Mouse (Mus musculus) midbrain, embryonic 11.5 days (tissue): ENCODE results near the gene Gga2. TPM values are rescaled to one million over a fixed set of nuclear protein-coding genes. Genes with fewer than 3 reads are reported as not detected.
A peak's percentile ranks its signal among the peaks of the same experiment; 100 is the strongest.

Source experiments
- ATAC-seq: fragments of 200-750 bp; cut with Nextera tagmentation; 2 replicates; pipeline ENCODE4 v1.8.0; 2017; ENCODE audit warnings: moderate TSS enrichment, moderate library complexity; ENCODE audit not compliant: low FRiP score
- DNase-seq: peaks from one replicate; pipeline ENCODE4 v3.0.0; 2015; ENCODE audit warnings: low spot score; ENCODE audit errors: missing footprints
- H3K27ac ChIP-seq: fragments of 300-500 bp; sonication (generic); 2 replicates; pipeline ENCODE4 v1.5.1; 2014; ENCODE audit warnings: low read depth, low read length
- H3K27me3 ChIP-seq: fragments of 300-500 bp; sonication (generic); 2 replicates; pipeline ENCODE4 v1.6.1; 2014; ENCODE audit warnings: mild to moderate bottlenecking, low read length, moderate library complexity, mixed read lengths; ENCODE audit not compliant: control insufficient read depth, insufficient read depth
- H3K36me3 ChIP-seq: fragments of 300-500 bp; sonication (generic); 2 replicates; pipeline ENCODE4 v1.6.1; 2014; ENCODE audit warnings: mild to moderate bottlenecking, low read length, moderate library complexity, mixed read lengths; ENCODE audit not compliant: control insufficient read depth, insufficient read depth
- H3K4me1 ChIP-seq: fragments of 300-500 bp; sonication (generic); 2 replicates; pipeline ENCODE4 v1.6.1; 2014; ENCODE audit warnings: low read length; ENCODE audit not compliant: control insufficient read depth, insufficient read depth
- H3K4me2 ChIP-seq: fragments of 300-500 bp; sonication (generic); 2 replicates; pipeline ENCODE4 v1.6.1; 2014; ENCODE audit warnings: mild to moderate bottlenecking, moderate library complexity
- H3K4me3 ChIP-seq: fragments of 300-500 bp; sonication (generic); 2 replicates; pipeline ENCODE4 v1.5.1; 2014; ENCODE audit warnings: low read depth, low read length
- H3K9ac ChIP-seq: fragments of 300-500 bp; sonication (generic); 2 replicates; pipeline ENCODE4 v1.6.1; 2014; ENCODE audit warnings: low read length
- H3K9me3 ChIP-seq: fragments of 300-500 bp; sonication (generic); 2 replicates; pipeline ENCODE4 v1.6.1; 2016; ENCODE audit warnings: low read length; ENCODE audit not compliant: control insufficient read depth
- WGBS: fragments of 180-500 bp; shearing (Covaris S2); extraction: QIAGEN DNeasy Blood & Tissue Kit; methylation state at CpG from one replicate; pipeline ENCODE4 v1.1.7; 2014; 5-methylcytosine and 5-hydroxymethylcytosine counted together
- polyA plus RNA-seq: library from polyadenylated mRNA; unstranded; fragments of >200 nt; fragmentation: Nextera tagmentation; extraction: Ambion mirVana; gene quantifications from 2 replicates; pipeline ENCODE4 v1.2.1, GENCODE M21; 2014

The Gga2 gene
- polyA plus RNA-seq, 1 experiment from 2014 or later: 55.7 TPM

- WGBS: 89% methylated on average over 2 of the region's 2 CpGs
- Histone ChIP-seq H3K36me3 (0 out of 2 replicates have a peak, but pooled peaks cover 6% of the 10 kb centered on the region), H3K9me3 (no peaks in the 10 kb centered on the region), H3K4me3 (no peak overlapping the region), H3K4me2 (no peak overlapping the region), H3K9ac (no peak overlapping the region), H3K27ac (no peak overlapping the region), H3K27me3 (no peaks in the 10 kb centered on the region), H3K4me1 (no peaks in the 10 kb centered on the region)
- no peak for DNase-seq
- ATAC-seq: no peak
These were observed 25.8 kb upstream of the Gga2 start for GRCm38 (mm10) chr7:122046813-122047212.

DNA sequence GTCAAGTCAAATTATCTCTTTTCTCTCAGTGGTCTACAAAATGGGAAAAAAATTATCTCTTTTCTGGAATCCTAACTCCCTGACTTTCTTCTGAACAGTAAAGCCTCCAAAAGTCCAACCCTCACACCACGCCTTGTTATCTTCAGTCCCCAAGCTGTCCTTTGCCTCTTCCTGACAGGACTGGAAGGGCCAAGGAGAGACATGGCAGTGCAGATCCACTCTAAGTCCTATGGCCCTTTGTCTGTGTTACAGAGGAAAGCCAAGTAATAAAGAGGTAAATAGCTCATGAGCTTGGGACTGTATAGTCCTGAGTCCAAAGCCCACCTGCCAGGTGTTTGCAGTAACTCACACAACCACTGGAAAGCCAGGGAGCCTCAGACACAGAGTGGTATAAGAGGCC lies 24.7 kb upstream of the Gga2 start:
- WGBS: 96% methylated on average over 1 of the region's 1 CpGs
- no peak overlapping the region for H3K27ac ChIP-seq
- ATAC-seq (no peak), DNase-seq (no peak)
- H3K36me3 ChIP-seq: 0 out of 2 replicates have a peak, but pooled peaks cover 6% of the 10 kb centered on the region
- no peak overlapping the region for H3K4me2 ChIP-seq
- H3K9ac ChIP-seq: no peak overlapping the region
- no peak overlapping the region for H3K4me3 ChIP-seq
- no peaks in the 10 kb centered on the region for H3K4me1 ChIP-seq
- no peaks in the 10 kb centered on the region for H3K27me3 ChIP-seq
- no peaks in the 10 kb centered on the region for H3K9me3 ChIP-seq

DNA sequence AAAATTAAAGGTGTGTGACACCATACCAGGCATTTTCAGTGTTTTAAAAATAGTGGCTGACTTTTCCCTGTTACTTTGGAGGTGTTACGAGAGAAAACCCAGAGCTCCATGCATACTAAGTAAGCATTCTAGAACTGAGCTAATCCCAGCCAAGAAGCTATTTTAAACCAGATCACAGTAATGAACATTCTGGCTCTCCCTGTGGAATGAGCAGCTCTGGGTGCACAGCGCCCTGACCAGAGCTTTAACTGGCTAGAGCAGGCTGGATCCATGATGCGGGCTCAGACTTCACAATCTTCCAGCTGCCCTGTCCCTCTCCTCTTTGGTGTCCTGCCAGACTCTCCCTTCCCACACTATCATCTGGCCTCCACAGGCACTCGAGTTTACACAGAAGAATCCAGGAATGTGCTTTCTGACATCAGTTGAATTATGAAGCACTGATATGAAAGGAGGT lies 24.2 kb upstream of the Gga2 start:
- Histone ChIP-seq H3K36me3 (0 out of 2 replicates have a peak, but pooled peaks cover 6% of the 10 kb centered on the region), H3K4me3 (no peak overlapping the region), H3K9me3 (no peaks in the 10 kb centered on the region), H3K27ac (no peak overlapping the region), H3K9ac (no peak overlapping the region), H3K27me3 (no peaks in the 10 kb centered on the region), H3K4me1 (no peaks in the 10 kb centered on the region), H3K4me2 (no peak overlapping the region)
- DNase-seq (no peak), ATAC-seq (no peak)
- 89% methylated on average over 4 of the region's 4 CpGs for whole genome bisulfite sequencing

GRCm38 (mm10) chr7:122044106-122044505 lies 23.1 kb upstream of the Gga2 start:
- 0 out of 2 replicates have a peak, but pooled peaks cover 6% of the 10 kb centered on the region for H3K36me3 ChIP-seq
- ATAC-seq: no peak
- no peaks in the 10 kb centered on the region for H3K9me3 ChIP-seq
- no peak overlapping the region for H3K4me2 ChIP-seq
- no peak for DNase-seq
- no peak overlapping the region for H3K27ac ChIP-seq
- no peak overlapping the region for H3K9ac ChIP-seq
- no peak overlapping the region for H3K4me3 ChIP-seq
- WGBS: 86% methylated on average over 8 of the region's 8 CpGs
- no peaks in the 10 kb centered on the region for H3K4me1 ChIP-seq
- H3K27me3 ChIP-seq: no peaks in the 10 kb centered on the region

DNA sequence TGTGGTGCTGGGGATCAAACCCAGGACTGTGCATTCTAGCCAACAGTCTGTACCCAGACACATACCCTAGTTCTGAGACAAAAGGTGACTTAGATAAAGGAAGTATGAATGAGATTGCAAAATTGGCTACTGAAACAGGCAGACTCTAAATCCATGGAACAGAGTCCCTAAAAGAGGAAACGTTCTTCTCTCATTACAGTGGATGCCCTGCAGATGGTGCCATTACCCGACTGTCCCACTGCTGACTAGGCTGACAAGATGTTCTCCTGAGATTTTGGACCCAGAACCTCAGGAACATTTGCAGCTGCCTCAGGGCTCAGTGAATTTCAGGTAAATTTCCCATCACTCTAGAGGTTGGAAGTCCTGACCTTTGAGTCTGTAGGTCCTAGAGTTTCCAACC lies 13.3 kb upstream of the Gga2 start:
- Histone ChIP-seq H3K9me3 (no peaks in the 10 kb centered on the region), H3K4me3 (no peak overlapping the region), H3K36me3 (no peaks in the 10 kb centered on the region), H3K4me1 (no peaks in the 10 kb centered on the region), H3K27ac (no peak overlapping the region), H3K27me3 (no peaks in the 10 kb centered on the region), H3K4me2 (no peak overlapping the region), H3K9ac (no peak overlapping the region)
- 49% methylated on average over 2 of the region's 2 CpGs for WGBS
- DNase-seq: no peak
- no peak for ATAC-seq

- no peak for ATAC-seq
- 64% methylated on average over 3 of the region's 3 CpGs for WGBS
- H3K27me3 ChIP-seq: no peaks in the 10 kb centered on the region
These were observed 12.3 kb upstream of the Gga2 start for GRCm38 (mm10) chr7:122033371-122033770.

GRCm38 (mm10) chr7:122022131-122022530 lies 1.1 kb upstream of the Gga2 start:
- no peak for ATAC-seq
- H3K36me3 ChIP-seq: no peaks in the 10 kb centered on the region
- peaks cover 13% of the 10 kb centered on the region for H3K4me1 ChIP-seq
- H3K27ac ChIP-seq: no peak overlapping the region
- DNase-seq: no peak
- H3K4me3 ChIP-seq: no peak overlapping the region
- no peaks in the 10 kb centered on the region for H3K9me3 ChIP-seq
- H3K9ac ChIP-seq: no peak overlapping the region
- no peaks in the 10 kb centered on the region for H3K27me3 ChIP-seq
- H3K4me2 ChIP-seq: no peak overlapping the region
- 88% methylated on average over 2 of the region's 2 CpGs for WGBS

More at GRCm38 (mm10) chr7:122033371-122033770, 12.3 kb upstream of the Gga2 start:
- DNase-seq: no peak
- Histone ChIP-seq H3K9me3 (no peaks in the 10 kb centered on the region), H3K4me3 (no peak overlapping the region), H3K9ac (no peak overlapping the region), H3K4me2 (no peak overlapping the region), H3K36me3 (no peaks in the 10 kb centered on the region), H3K27ac (no peak overlapping the region), H3K4me1 (no peaks in the 10 kb centered on the region)

- no peaks in the 10 kb centered on the region for H3K27me3 ChIP-seq
- peak overlapping the region; percentile 75 for H3K4me3 ChIP-seq
- H3K9me3 ChIP-seq: no peaks in the 10 kb centered on the region
- DNase-seq (no peak), ATAC-seq (peak; percentile 42)
- peak overlapping the region; percentile 52 for H3K4me2 ChIP-seq
- peak overlapping the region; percentile 89 for H3K9ac ChIP-seq
- WGBS: 3% methylated on average over 6 of the region's 6 CpGs
- H3K27ac ChIP-seq: peak overlapping the region; percentile 88; the same call in 1 of the 2 replicates
- H3K4me1 ChIP-seq: peaks cover 17% of the 10 kb centered on the region
- H3K36me3 ChIP-seq: no peaks in the 10 kb centered on the region
These were observed 752 bp downstream of the Gga2 start for GRCm38 (mm10) chr7:122020273-122020666.

- ATAC-seq: no peak
- Histone ChIP-seq H3K4me1 (peaks cover 21% of the 10 kb centered on the region), H3K36me3 (no peaks in the 10 kb centered on the region), H3K27me3 (no peaks in the 10 kb centered on the region), H3K27ac (no peak overlapping the region), H3K9me3 (no peaks in the 10 kb centered on the region), H3K4me3 (no peak overlapping the region), H3K9ac (no peak overlapping the region), H3K4me2 (peak overlapping the region; percentile 52)
- WGBS: 88% methylated on average over 7 of the region's 7 CpGs
- DNase-seq: no peak
These were observed 2.0 kb downstream of the Gga2 start for GRCm38 (mm10) chr7:122018978-122019377.
